Mouse (Mus musculus) gastrocnemius, postnatal 14 days (tissue): ENCODE results near the gene Rad23a. TPM values are rescaled to one million over a fixed set of nuclear protein-coding genes. Genes with fewer than 3 reads are reported as not detected.
"Not testable (repeated sequence)": the region's sequence is repeated elsewhere in the genome, so short reads cannot be mapped to it uniquely, and the experiment has no call there.

ENCODE experiments used
- DNase-seq: peaks from one replicate; pipeline ENCODE4 v3.0.0; 2021; ENCODE audit warnings: mixed read lengths
- intact Hi-C: fragments of 180-260 bp; cut with DNase I; formaldehyde crosslinking; loops from one replicate; pipeline ENCODE4 v1.15.1; 2025; ENCODE audit warnings: low total_unique reads
- total RNA-seq, 2 experiments: library from RNA; stranded (reverse); gene quantifications; 2 replicates each; pipeline ENCODE4 v1.2.3; 2021

The Rad23a gene
- total RNA-seq, 2 experiments from 2014 or later = 122 to 124 TPM

DNA sequence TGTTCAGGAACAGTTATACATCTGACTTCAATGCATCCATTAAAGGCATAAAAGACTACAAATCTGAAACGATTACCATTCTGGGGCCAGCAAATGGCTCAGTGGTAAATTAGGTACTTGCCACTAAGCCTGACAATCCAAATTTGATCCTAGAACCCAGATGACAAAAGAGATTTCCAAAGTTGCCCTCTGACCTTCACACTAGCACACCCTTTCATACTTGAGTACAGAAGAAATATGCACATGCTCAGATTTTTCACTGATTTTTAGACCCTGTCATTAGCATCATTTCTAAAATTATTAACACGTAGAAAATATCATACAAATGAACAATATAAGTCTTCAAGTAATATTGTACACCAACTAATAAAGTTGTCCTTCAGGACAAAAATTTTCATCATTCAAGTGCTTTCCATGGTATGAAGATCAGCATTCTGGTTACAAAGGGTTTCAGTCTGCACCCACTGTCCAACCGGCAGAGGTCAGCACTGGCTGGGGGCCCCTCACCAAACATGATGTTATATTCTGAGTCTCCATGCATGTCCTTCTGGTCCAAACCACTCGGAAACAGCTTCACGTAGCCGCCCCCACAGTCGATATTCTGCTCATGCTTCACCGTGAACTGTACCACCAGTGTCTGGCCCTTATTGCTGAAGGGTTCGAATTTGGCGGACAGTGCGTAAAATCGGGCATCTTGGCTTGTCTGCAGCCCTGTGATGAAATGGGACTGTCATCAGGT lies 5.1 kb upstream of the Rad23a start:
- peak; percentile 50 for DNase-seq
- intact Hi-C loops = no loop called here

DNA sequence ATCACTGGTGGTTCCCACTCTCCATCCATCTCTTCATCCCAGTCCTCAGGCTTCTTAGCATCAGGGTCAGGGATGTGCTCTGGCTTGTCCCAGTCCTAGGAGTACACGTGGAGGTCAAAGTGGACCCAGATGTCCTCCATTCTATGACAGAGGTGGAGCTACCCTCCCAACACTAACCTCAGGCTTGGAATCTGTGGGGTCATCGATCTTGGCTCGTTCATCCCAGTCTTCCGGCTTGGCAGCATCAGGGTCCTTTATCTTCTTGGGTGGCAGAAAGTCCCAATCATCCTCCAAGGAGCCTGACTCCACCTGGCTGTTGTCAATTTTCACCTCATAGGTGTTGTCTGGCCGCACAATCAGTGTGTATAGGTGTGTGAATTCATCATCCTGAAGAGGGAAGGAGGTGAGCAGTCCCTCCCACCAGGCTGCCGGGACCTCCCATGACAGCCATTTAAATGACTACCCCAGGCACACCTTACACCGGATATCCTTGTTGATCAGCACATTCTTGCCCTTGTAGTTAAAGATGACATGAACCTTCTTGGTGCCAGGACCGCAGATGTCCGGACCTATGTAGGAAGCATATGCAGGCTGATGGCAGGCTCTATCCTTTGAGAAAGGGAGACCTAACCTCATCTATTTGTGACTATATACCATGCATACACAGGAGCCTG lies 4.1 kb upstream of the Rad23a start:
- no peak for DNase-seq
- intact Hi-C loops = no loop called here

DNA sequence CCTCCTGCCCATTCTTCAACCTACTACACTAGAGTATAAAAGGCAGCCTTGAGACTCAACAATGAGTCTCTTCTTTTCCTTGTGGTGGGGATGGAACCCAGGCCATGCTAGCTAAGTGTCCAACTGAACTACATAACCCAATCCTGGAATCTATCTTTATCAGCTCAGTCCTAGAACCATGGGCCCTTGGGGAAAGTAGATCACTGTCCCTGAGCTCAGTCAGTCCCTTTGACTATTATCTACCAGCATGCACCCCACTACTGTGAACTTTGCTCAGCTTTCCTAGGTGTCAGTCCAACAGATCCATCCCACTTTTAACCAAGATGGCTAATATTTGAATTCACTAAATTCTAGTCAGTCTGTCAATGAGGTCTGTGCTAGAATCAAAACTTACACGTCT lies 1.0 kb upstream of the Rad23a start:
- intact Hi-C loops = no loop called here
- DNase-seq = no peak

DNA sequence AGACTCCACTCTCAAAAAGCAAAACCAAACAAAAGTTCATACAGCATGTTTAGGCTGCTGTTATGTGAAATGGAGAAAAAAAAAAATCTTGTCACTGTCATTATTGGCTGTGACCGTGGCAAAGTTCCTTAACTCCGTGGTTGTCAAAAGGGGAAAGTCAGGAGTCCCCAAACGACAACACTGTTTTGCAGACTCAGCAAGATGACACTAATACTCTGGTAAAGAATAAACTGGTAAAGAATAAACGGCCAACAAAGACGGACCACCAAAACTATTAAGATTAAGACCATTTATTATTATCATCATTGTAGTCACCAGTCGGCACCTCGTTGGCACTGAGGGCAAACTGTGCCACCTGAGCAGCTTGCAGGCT lies 604 bp downstream of the Rad23a start:
- intact Hi-C loops = no loop called here
- no peak for DNase-seq

DNA sequence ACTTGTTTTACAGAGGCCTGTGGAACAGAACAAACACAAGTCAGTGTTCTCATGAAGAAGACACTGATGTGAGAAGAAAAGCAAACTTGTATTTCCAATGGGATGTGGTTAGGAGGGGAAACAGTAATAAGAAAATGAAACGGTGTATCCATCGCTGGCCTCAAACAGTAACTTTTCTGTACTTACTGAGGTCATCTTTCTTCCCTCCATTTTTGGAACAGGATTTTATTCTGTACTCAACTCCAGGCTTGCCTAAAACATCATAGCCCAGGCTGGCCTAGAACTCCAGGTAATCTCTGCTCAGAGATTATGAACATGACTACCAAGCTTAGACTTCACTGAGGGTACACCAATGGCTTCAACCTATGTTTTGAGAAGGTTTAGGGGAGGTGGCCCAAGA lies 1.1 kb downstream of the Rad23a start:
- no peak for DNase-seq
- intact Hi-C loops = no loop called here

DNA sequence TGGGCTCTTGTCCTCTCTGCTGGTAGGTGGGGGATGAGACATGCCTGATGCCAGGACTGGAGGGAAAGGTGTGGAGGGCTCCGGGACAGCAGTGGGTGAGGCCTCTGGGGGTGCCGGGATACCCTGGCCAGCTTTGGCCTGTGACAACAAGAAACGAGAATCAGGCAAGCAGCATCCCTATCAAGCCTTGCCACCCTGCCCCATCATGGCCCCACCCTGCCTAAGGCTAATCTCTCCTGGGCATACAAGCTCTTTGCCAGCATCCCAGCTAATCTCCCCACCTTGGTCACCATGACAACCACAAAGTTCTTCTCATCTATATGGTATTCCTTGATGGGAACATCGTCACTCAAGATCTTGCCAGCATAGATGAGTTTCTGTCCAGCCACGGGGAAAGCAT lies 2.0 kb downstream of the Rad23a start:
- intact Hi-C loops = no loop called here
- DNase-seq = no peak

DNA sequence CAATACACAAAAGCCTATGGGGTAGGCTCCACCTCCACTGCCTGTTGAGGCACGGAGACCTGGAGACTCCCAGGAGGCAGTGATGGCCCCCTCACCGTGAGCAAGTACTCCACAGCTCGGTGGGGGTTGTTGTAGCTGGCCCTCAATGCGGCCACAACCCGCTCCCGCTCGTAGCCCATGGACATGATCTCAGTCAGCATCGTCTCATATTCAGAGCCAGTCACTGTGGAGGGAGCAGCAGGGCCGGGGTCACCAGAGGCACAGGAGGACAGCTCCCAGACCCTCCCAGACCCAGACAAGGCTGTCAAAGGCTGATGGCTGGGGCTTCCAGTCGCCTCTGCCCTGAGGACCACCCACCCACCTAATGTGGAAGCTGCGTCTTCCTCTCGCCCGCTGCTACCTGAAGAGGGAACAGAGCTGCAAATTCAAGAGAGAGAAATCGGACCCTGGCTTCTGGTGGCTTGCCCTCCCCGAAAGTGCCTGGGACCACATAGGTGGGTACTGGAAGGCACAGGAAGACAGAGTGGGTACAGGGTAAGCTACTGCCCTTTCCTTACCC lies 2.5 kb downstream of the Rad23a start:
- DNase-seq = no peak
- intact Hi-C loops = no loop called here

DNA sequence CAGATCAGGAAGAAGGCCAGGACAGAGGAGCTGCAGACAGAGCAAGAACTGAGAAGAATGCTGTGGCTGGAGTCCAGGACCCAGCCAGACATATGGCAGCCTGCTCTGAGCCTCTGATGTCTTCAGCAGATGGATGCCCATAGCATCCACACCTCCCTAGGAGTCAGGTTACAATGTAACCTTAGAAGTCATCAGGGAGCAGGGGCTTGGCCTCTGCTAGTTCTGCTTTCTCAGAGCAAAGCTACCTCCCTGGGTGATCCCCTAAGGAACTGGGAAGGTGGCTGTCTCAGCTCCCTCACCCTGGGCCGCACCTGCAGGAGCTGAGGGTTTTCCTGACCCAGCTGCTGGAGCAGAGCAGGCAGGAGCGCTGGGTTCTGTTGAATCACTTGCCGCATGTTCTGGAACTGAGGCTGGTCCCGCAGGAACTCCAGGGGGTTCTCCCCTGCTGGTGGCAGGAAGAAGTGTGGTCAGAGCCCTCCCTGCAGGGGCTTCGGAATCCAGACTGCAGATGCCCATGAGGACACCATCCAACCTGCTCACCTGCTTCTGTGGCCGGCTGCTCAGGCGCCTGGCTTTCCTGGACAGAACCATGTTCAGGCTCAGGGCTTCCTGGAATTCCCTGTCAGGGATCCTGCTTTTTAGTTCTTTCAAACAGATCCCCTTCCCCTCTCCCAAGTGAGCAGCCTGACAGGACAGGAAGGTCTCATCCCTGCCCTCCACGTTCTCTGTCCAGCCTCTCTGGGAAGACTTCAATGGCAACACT lies 3.1 kb downstream of the Rad23a start:
- DNase-seq = no peak
- intact Hi-C loops = no loop called here

DNA sequence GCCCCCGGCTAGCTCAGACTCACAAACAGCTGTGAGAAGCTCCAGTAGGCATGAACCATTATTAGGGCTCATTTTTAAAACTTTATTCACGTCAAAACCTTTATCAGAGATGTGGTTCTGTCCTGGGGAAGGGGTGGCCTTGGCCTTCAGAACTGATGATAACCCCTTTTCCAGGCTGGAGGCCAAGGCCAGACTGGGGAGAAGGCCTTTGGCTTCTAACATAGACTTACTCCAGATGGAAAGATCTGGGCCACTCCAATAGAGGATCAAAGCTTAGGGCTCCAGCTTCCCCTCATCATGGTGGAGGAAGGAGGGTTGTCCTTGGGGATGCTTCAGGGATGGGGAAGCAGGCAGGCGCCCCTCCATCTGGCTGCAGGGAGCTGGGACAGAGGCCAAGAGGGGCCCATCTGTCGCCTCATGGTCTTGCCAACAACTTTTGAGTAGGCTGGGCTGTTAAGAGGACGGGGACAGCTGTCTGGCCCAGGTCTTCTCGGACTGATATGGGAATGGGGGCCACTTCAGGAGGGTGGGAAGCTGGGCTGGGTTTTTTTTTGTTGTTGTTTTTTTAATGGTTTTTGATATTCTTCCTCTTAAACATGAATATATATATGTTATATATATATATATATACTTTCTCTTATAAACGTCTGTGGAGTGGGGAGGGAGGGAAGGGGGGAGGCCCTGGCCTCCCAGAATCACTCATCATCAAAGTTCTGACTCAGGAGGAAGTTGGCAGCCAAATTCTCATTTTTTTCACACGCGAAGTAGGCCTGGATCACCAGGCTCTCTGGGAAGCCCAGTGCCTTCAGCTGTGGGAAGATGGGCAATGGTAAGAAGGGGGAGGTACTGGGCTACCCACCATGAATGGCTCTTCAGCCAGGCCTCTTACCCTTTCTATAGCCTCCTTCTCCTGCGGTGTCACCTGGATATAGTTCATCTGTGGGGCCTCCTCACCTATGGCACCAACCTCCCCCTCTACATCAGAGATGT lies 5.3 kb downstream of the Rad23a start:
- DNase-seq = peak; percentile 51

DNA sequence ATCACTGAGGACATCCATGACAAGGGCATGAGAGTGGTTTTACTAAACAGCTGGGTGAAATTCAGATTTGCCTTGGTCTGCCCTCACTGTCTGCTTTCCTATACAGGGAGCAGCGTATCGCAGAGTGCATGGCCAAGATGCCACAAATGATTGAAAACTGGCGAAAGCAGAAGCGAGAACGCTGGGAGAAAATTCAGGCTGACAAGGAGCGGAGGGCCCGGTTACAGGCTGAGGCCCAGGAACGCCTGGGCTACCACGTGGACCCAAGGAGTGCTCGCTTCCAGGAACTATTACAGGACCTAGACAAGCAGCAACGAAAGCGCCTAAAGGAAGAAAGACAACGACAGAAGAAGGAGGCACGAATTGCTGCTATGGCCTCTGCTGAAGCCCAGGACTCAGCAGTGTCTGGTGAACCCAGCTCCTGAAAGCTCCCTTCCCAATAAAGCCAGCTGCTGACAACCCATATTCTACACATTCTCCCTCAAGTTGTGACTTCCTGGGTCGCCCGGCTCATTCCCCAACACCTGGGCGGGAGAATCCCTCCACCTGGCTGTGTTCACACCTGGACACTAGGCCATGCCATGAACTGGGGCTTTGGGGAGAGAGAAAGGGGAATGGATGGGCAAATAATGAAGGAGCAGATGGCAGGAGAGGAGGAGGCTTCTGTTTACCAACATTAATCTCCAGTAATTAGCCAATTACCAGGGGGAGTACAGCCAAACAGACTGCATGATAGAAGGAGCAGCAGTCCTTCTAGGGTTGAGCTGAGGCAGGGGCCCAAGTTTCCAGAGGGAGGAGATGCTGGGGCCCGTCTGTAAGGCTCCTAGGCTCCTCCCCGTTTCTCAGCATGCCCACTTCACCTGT lies 6.2 kb downstream of the Rad23a start:
- DNase-seq = no peak
- intact Hi-C loops = no loop called here

More for the DNA sequence above, 5.3 kb downstream of the Rad23a start:
- intact Hi-C loops = no loop called here

DNA sequence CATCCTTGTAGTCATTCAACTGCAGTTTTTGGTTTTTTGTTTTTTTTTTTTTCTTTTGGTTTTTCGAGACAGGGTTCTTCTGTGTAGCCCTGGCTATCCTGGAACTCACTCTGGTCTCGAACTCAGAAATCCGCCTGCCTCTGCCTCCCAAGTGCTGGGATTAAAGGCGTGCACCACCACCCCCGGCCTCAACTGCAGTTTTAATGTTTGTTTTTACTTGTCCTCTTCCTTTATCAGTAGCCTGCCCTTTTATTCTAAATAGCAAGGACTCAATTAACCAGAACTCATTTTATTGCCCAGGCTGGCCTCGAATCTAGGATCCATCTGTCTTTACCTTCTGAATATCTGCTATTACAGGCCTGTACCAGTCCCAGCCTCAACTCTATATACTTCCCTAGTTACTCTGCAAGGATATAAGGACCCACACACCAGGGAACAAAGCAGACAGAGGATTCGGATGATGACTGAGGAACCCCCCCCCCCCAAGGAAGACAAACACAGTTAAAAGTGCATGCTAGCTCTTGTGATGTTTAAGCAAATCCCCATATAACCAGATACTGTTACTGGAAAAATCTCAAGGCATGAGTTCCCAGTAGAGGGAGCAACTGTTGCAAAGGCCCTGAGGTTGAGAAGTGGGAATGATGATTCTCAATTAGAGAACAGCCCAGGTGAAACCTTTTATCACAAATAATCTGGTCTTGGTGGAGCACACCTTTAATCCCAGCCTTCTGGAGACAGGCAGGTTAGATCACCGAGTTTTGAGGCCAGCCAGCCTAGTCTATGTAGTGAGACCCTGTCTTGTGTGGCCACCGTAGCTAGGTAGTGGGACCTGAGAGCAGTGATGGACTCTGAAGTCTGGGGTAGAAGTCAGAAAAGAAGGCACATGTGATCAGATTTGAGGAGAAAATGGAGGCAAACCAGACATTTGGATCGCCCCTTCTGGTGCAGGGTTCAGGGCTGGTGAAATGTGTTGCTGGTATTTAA lies 7.4 kb downstream of the Rad23a start:
- intact Hi-C loops = no loop called here
- DNase-seq = no peak

DNA sequence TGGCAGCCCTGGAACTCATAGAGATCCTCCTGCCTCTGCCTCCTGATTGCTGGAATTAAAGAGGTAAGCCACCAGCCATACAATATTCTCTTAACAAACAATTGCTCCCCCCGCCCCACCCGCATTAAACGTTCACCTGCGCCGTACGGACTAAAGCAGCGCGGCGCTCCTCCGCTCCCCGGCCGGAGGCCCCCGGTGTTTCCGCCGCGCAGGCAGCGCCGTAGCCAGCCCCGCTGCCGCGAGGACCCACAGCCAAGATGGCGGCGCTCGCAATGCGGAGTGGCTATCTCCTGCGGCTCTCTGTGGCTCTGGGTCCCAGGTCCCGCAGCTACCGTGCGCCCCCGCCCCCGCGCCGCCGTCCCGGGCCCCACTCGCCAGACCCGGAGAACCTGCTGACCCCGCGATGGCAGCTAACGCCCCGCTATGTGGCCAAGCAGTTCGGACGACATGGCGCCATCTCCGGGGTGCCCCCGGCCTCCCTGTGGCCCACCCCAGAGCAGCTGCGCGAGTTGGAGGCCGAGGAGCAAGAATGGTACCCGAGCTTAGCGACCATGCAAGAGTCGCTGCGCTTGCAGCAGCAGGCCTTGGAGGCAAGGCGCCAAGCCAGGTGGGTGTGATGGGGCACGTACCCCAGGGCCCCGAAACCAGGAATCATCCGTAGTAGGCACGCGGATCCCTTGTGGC lies 8.3 kb downstream of the Rad23a start:
- intact Hi-C loops = no loop called here
- DNase-seq = peak; percentile 79

DNA sequence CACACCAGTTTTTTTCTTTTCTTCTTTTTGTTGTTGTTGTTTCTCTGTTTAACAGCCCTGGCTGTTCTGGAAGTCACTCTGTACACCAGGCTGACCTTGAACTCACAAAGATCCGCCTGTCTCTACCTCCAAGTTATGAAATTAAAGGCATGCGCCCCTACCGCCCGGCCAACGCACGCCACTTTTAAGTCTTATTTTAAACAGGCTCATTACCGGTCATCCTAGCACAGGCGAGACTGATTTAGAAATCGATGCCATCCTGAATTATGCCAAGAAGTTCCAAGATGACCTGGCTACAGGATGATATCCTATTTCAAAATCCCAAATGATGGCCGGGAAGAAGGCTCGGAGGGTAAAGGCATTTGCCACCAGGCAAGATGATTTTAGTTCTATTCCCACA lies 9.0 kb downstream of the Rad23a start, which contains the start of gene Gadd45gip1:
Gene Gadd45gip1 (plus strand): TSS at position 33 of the 400 bp plus-strand sequence.
- intact Hi-C loops = no loop called here
- no peak for DNase-seq

DNA sequence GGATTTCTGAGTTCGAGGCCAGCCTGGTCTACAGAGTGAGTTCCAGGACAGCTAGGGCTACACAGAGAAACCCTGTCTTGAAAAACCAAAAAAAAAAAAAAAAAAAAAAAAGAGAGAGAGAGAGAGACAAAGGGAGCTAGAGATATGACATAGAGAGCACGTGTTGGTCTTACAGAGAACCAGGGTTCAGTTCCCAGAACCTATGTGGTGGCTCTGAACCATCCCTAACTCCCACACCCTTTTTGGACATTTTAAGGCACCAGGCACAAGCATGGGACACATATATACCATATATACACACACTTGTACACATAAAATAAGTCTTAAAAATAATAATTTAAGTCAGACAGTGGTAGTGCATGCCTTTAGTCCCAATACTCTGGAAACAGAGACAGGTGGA lies 13.9 kb downstream of the Rad23a start:
- DNase-seq, intact Hi-C loops: not testable (repeated sequence)

DNA sequence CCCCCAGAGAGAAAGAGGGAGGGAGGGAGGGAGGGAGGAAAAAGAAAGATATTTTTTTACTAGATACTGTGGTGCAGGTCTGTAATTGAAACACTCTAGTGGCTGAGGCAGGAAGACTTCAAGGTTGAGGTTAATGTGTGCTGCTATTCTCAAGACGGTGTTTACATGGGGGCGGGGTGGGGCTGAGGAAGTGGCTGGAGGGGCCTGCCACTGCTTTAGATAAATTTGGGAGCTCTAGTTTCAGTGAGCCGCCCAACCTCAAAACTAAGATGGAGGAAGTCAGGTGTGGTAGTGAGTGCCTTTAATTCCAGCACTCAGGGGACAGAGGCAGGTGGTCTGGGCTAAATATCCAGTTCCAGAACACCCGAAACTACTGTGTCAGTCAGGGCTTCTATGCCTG lies 14.8 kb downstream of the Rad23a start:
- intact Hi-C loops = no loop called here
- DNase-seq = no peak

DNA sequence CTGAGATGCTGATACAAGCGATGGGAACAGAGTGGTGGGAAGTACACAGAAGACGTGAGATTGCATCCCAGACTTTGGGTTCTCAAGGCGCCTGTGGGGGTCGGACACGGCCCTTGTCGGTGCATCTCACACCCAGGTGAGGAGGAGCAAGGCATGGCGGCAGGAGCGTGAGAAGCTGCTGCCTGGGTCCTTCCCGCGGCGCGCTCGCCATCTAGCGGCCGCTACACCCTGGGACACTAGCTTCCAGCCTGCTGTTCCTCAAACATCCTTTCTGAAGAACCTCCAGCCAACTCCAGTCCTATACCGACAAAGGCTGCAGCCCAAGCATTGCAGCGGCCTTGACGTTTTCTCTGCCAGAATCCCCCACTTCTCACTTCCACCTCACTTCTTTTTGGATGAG lies 16.8 kb downstream of the Rad23a start:
- peak; percentile 58 for DNase-seq
- intact Hi-C loops = no loop called here

DNA sequence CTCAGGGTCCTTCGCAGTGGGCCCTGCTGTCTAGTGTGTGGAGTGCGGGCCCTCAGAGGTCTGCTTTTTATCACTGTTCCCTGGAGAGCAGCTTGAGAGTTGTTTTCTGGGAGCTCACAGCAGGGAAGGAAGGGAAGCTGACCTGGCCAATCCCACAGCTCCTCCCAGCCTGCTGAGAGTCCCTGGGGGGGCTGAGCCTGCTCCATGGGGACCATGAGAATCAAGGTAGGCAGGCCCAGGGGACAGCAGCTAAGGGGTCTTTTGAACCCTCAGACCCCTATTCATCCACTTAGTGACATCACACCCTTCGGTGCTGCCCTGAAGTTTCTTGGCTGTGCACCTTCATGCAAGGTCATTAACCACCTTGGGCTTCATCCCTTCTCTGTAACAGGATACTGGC lies 17.7 kb downstream of the Rad23a start, which contains the start of gene Dand5:
Gene Dand5 (minus strand): TSS at position 101 of the 400 bp plus-strand sequence.
- intact Hi-C loops = no loop called here
- DNase-seq = no peak
